Mouse (Mus musculus) lung, postnatal 0 days (tissue): ENCODE measurements around the gene Clstn2. TPM values are rescaled to one million over a fixed set of nuclear protein-coding genes. Genes with fewer than 3 reads are reported as not detected.

Experiments used
- ATAC-seq: fragments of 200-750 bp; cut with Nextera tagmentation; 2 replicates; pipeline ENCODE4 v1.8.0; 2017; ENCODE audit warnings: moderate library complexity
- DNase-seq: peaks from one replicate; pipeline ENCODE4 v3.0.0-alpha.2; 2016; ENCODE audit warnings: low spot score
- H3K27ac ChIP-seq: fragments of 300-500 bp; sonication (generic); 2 replicates; pipeline ENCODE4 v1.5.1; 2014; ENCODE audit warnings: antibody characterized with exemption, mild to moderate bottlenecking, low read length, mixed read lengths
- H3K27me3 ChIP-seq: fragments of 300-500 bp; sonication (generic); replicated peaks from 2 replicates; pipeline ENCODE4 v1.6.1; 2014; ENCODE audit warnings: low read length, mixed read lengths; ENCODE audit not compliant: insufficient read depth
- H3K36me3 ChIP-seq: fragments of 300-500 bp; sonication (generic); 2 replicates; pipeline ENCODE4 v1.6.1; 2014; ENCODE audit warnings: low read length, mixed read lengths; ENCODE audit not compliant: insufficient read depth
- H3K4me1 ChIP-seq: fragments of 300-500 bp; sonication (generic); 2 replicates; pipeline ENCODE4 v1.6.1; 2014; ENCODE audit warnings: antibody characterized with exemption, low read depth, low read length, mixed read lengths; ENCODE audit not compliant: insufficient read depth
- H3K4me2 ChIP-seq: fragments of 300-500 bp; sonication (generic); replicated peaks from 2 replicates; pipeline ENCODE4 v1.6.1; 2014; ENCODE audit warnings: low read depth, mild to moderate bottlenecking, low read length, moderate library complexity, mixed read lengths
- H3K4me3 ChIP-seq: fragments of 300-500 bp; sonication (generic); 2 replicates; pipeline ENCODE4 v1.5.1; 2014; ENCODE audit warnings: low read depth, low read length
- H3K9ac ChIP-seq: fragments of 300-500 bp; sonication (generic); replicated peaks from 2 replicates; pipeline ENCODE4 v1.6.1; 2014; ENCODE audit warnings: low read depth, mild to moderate bottlenecking
- H3K9me3 ChIP-seq: fragments of 300-500 bp; sonication (generic); 2 replicates; pipeline ENCODE4 v1.6.1; 2016; ENCODE audit warnings: low read length, mixed read lengths
- CTCF ChIP-seq: IDR thresholded peaks from 2 replicates; pipeline ENCODE4 v1.5.1; 2016; ENCODE audit warnings: antibody characterized with exemption, mild to moderate bottlenecking
- EP300 ChIP-seq: IDR thresholded peaks from 2 replicates; pipeline ENCODE4 v1.6.1; 2016; ENCODE audit warnings: antibody characterized with exemption, mild to moderate bottlenecking, control low read depth
- WGBS: fragments of 180-500 bp; shearing (Covaris S2); extraction: QIAGEN DNeasy Blood & Tissue Kit; methylation state at CpG from one replicate; pipeline ENCODE4 v1.1.7; 2014; 5-methylcytosine and 5-hydroxymethylcytosine counted together
- polyA plus RNA-seq: library from polyadenylated mRNA; unstranded; fragments of >200 nt; fragmentation: Nextera tagmentation; extraction: Ambion mirVana; gene quantifications from 2 replicates; pipeline ENCODE4 v1.2.1, GENCODE M21; 2015

The Clstn2 gene
- polyA plus RNA-seq, 1 experiment from 2014 or later, result 2.8 TPM

- H3K4me3 ChIP-seq, result no peak overlapping the region
- 58% methylated on average over 7 of the region's 7 CpGs for WGBS
- no peak for ATAC-seq
- TF ChIP-seq EP300 (no peak), CTCF (no peak)
- H3K27ac ChIP-seq, result no peak overlapping the region
- H3K27me3 ChIP-seq, result no peaks in the 10 kb centered on the region
- H3K4me2 ChIP-seq, result no peak overlapping the region
- H3K4me1 ChIP-seq, result no peaks in the 10 kb centered on the region
- H3K36me3 ChIP-seq, result no peaks in the 10 kb centered on the region
- no peak overlapping the region for H3K9ac ChIP-seq
- H3K9me3 ChIP-seq, result no peaks in the 10 kb centered on the region
- DNase-seq, result no peak
Measured at GRCm38 (mm10) chr9:97439872-97440636, 592.9 kb downstream of the Clstn2 start.

- Histone ChIP-seq H3K27ac (no peak overlapping the region), H3K9me3 (no peaks in the 10 kb centered on the region), H3K36me3 (no peaks in the 10 kb centered on the region), H3K27me3 (no peaks in the 10 kb centered on the region), H3K4me2 (no peak overlapping the region), H3K4me3 (no peak overlapping the region), H3K9ac (no peak overlapping the region), H3K4me1 (no peaks in the 10 kb centered on the region)
- 30% methylated on average over 3 of the region's 3 CpGs for WGBS
- TF ChIP-seq CTCF, result no peak
- TF ChIP-seq EP300, result no peak
- ATAC-seq (peak; percentile 19; the same call in 1 of the 2 replicates), DNase-seq (peak; percentile 64)
Measured at GRCm38 (mm10) chr9:97434666-97435065, 598.3 kb downstream of the Clstn2 start.

GRCm38 (mm10) chr9:97429885-97430449, 603.0 kb downstream of the Clstn2 start:
- no peaks in the 10 kb centered on the region for H3K9me3 ChIP-seq
- no peaks in the 10 kb centered on the region for H3K27me3 ChIP-seq
- no peak overlapping the region for H3K9ac ChIP-seq
- no peak overlapping the region for H3K4me2 ChIP-seq
- TF ChIP-seq CTCF, result no peak
- TF ChIP-seq EP300, result no peak
- no peaks in the 10 kb centered on the region for H3K4me1 ChIP-seq
- H3K27ac ChIP-seq, result no peak overlapping the region
- WGBS, result 35% methylated on average over 1 of the region's 1 CpGs
- DNase-seq, result peak; percentile 30
- H3K36me3 ChIP-seq, result no peaks in the 10 kb centered on the region
- no peak overlapping the region for H3K4me3 ChIP-seq
- ATAC-seq, result no peak; the same call in 1 of the 2 replicates

- Histone ChIP-seq H3K9me3 (no peaks in the 10 kb centered on the region), H3K4me1 (no peaks in the 10 kb centered on the region), H3K9ac (no peak overlapping the region), H3K36me3 (no peaks in the 10 kb centered on the region), H3K4me2 (no peak overlapping the region), H3K27me3 (no peaks in the 10 kb centered on the region), H3K27ac (no peak overlapping the region), H3K4me3 (no peak overlapping the region)
- ATAC-seq (no peak), DNase-seq (no peak)
- TF ChIP-seq CTCF, result no peak
- no peak for TF ChIP-seq EP300
- 76% methylated on average over 7 of the region's 7 CpGs for WGBS
Measured at GRCm38 (mm10) chr9:97428127-97428526, 604.9 kb downstream of the Clstn2 start.

GRCm38 (mm10) chr9:97420896-97421295, 612.1 kb downstream of the Clstn2 start:
- ATAC-seq (no peak), DNase-seq (no peak)
- Histone ChIP-seq H3K4me2 (no peak overlapping the region), H3K4me3 (no peak overlapping the region), H3K27ac (no peak overlapping the region), H3K4me1 (no peaks in the 10 kb centered on the region), H3K9ac (no peak overlapping the region), H3K27me3 (no peaks in the 10 kb centered on the region), H3K36me3 (no peaks in the 10 kb centered on the region), H3K9me3 (no peaks in the 10 kb centered on the region)
- WGBS, result 64% methylated on average over 5 of the region's 5 CpGs
- TF ChIP-seq CTCF (no peak), EP300 (no peak)

- H3K4me3 ChIP-seq, result no peak overlapping the region
- DNase-seq, result no peak
- H3K9ac ChIP-seq, result no peak overlapping the region
- H3K4me1 ChIP-seq, result no peaks in the 10 kb centered on the region
- H3K27me3 ChIP-seq, result no peaks in the 10 kb centered on the region
- WGBS, result 69% methylated on average over 6 of the region's 6 CpGs
- H3K36me3 ChIP-seq, result no peaks in the 10 kb centered on the region
- no peak for ATAC-seq
- no peaks in the 10 kb centered on the region for H3K9me3 ChIP-seq
- TF ChIP-seq EP300 (no peak), CTCF (no peak)
- H3K27ac ChIP-seq, result no peak overlapping the region
- no peak overlapping the region for H3K4me2 ChIP-seq
Measured at GRCm38 (mm10) chr9:97414876-97415668, 617.9 kb downstream of the Clstn2 start.
